Mouse (Mus musculus): ENCODE measurements around the gene Pth2. TPM values are rescaled to one million over a fixed set of nuclear protein-coding genes. Genes with fewer than 3 reads are reported as not detected.

The Pth2 gene
- polyA plus RNA-seq, 1 experiment from 2014 or later, result not detected

GRCm38 (mm10) chr7:45185921-45186320, 5.1 kb downstream of the Pth2 start:
- H3K9me3 ChIP-seq (ENCODE audit: control insufficient read depth, low read length), result no peaks in the 10 kb centered on the region
- no peak overlapping the region for H3K4me2 ChIP-seq (ENCODE audit: low read depth, low read length)
- no peak overlapping the region for H3K9ac ChIP-seq (replicated peaks; ENCODE audit: low read depth, low read length)
- no peaks in the 10 kb centered on the region for H3K4me1 ChIP-seq (ENCODE audit: control insufficient read depth, insufficient read depth, low read length)
- H3K27ac ChIP-seq (ENCODE audit: low read depth, low read length), result no peak overlapping the region
- ATAC-seq (ENCODE audit: low read depth), result no peak
- no peak overlapping the region for H3K4me3 ChIP-seq (ENCODE audit: low read depth, low read length)
- WGBS, result 77% methylated on average over 7 of the region's 7 CpGs
- H3K27me3 ChIP-seq (ENCODE audit: control insufficient read depth, insufficient read depth, low read length), result peaks cover 33% of the 10 kb centered on the region
- H3K36me3 ChIP-seq (ENCODE audit: control insufficient read depth, insufficient read depth, low read length), result no peaks in the 10 kb centered on the region

DNA sequence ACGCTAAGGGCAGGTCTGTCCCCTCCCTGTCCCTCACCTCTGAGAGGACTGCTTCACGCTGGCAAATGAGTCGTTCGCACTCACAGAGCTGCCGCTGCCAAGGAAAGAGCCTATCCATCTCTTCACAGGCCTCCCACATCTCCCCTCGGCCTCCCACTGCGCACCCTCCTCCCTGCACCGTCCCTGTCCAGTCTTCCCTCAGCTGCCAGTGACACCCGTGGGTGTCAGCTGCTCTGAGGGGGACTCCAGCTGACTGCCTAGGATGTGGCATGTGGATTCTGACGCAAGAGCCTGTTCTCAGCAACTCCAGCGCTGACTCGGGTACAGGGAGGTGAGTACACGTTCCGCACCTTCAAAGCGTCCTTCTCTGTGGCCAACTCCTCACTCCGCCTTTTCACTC, 8.8 kb downstream of the Pth2 start:
- no peak overlapping the region for H3K27ac ChIP-seq (ENCODE audit: low read depth, low read length)
- H3K4me1 ChIP-seq (ENCODE audit: control insufficient read depth, insufficient read depth, low read length), result no peaks in the 10 kb centered on the region
- H3K9ac ChIP-seq (replicated peaks; ENCODE audit: low read depth, low read length), result no peak overlapping the region
- 51% methylated on average over 16 of the region's 16 CpGs for WGBS
- ATAC-seq (ENCODE audit: low read depth), result no peak
- no peak overlapping the region for H3K4me3 ChIP-seq (ENCODE audit: low read depth, low read length)
- H3K4me2 ChIP-seq (ENCODE audit: low read depth, low read length), result no peak overlapping the region
- H3K9me3 ChIP-seq (ENCODE audit: control insufficient read depth, low read length), result no peaks in the 10 kb centered on the region
- H3K36me3 ChIP-seq (ENCODE audit: control insufficient read depth, insufficient read depth, low read length), result no peaks in the 10 kb centered on the region
- peaks cover 4% of the 10 kb centered on the region for H3K27me3 ChIP-seq (ENCODE audit: control insufficient read depth, insufficient read depth, low read length)

- no peaks in the 10 kb centered on the region for H3K4me1 ChIP-seq (ENCODE audit: control insufficient read depth, insufficient read depth, low read length)
- 91% methylated on average over 6 of the region's 6 CpGs for WGBS
- no peak overlapping the region for H3K27ac ChIP-seq (ENCODE audit: low read depth, low read length)
- no peak overlapping the region for H3K4me3 ChIP-seq (ENCODE audit: low read depth, low read length)
- no peaks in the 10 kb centered on the region for H3K36me3 ChIP-seq (ENCODE audit: control insufficient read depth, insufficient read depth, low read length)
- no peak for ATAC-seq (ENCODE audit: low read depth)
- no peaks in the 10 kb centered on the region for H3K9me3 ChIP-seq (ENCODE audit: control insufficient read depth, low read length)
- no peak overlapping the region for H3K9ac ChIP-seq (replicated peaks; ENCODE audit: low read depth, low read length)
- no peak overlapping the region for H3K4me2 ChIP-seq (ENCODE audit: low read depth, low read length)
- H3K27me3 ChIP-seq (ENCODE audit: control insufficient read depth, insufficient read depth, low read length), result peaks cover 2% of the 10 kb centered on the region; the same call in 1 of the 2 replicates
Observed at GRCm38 (mm10) chr7:45190186-45190585, 9.4 kb downstream of the Pth2 start.

DNA sequence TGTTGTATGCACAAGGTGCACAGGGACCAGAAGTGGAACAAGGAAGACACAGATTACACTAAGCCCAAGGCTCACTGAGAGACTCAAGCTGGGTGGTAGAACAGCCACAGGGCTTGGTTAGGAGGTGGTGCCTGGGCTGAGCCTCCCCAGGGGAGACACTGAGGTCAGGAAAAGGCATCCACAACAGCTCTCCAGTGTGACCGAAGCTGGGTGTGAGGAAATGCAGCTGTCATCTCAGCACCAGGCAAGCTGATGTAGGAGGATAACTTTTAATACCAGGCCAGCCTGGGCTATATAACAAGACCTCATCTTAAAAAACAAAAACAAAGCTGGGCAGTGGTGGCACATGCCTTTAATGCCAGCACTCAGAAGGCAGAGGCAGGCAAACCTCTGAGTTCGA, 10.4 kb downstream of the Pth2 start:
- Histone ChIP-seq H3K4me2 (ENCODE audit: low read depth, low read length) (no peak overlapping the region), H3K9ac (replicated peaks; ENCODE audit: low read depth, low read length) (no peak overlapping the region), H3K36me3 (ENCODE audit: control insufficient read depth, insufficient read depth, low read length) (no peaks in the 10 kb centered on the region), H3K4me1 (ENCODE audit: control insufficient read depth, insufficient read depth, low read length) (no peaks in the 10 kb centered on the region), H3K4me3 (ENCODE audit: low read depth, low read length) (no peak overlapping the region), H3K9me3 (ENCODE audit: control insufficient read depth, low read length) (no peaks in the 10 kb centered on the region), H3K27ac (ENCODE audit: low read depth, low read length) (no peak overlapping the region), H3K27me3 (ENCODE audit: control insufficient read depth, insufficient read depth, low read length) (peaks cover 2% of the 10 kb centered on the region; the same call in 1 of the 2 replicates)
- no peak for ATAC-seq (ENCODE audit: low read depth)
- WGBS, result 71% methylated on average over 2 of the region's 2 CpGs

- WGBS, result 24% methylated on average over 8 of the region's 8 CpGs
- Histone ChIP-seq H3K4me3 (ENCODE audit: low read depth, low read length) (no peak overlapping the region), H3K36me3 (ENCODE audit: control insufficient read depth, insufficient read depth, low read length) (no peaks in the 10 kb centered on the region), H3K4me2 (ENCODE audit: low read depth, low read length) (no peak overlapping the region), H3K27ac (ENCODE audit: low read depth, low read length) (no peak overlapping the region), H3K9me3 (ENCODE audit: control insufficient read depth, low read length) (no peaks in the 10 kb centered on the region), H3K27me3 (ENCODE audit: control insufficient read depth, insufficient read depth, low read length) (peaks cover 2% of the 10 kb centered on the region; the same call in 1 of the 2 replicates), H3K9ac (replicated peaks; ENCODE audit: low read depth, low read length) (no peak overlapping the region), H3K4me1 (ENCODE audit: control insufficient read depth, insufficient read depth, low read length) (no peaks in the 10 kb centered on the region)
- ATAC-seq (ENCODE audit: low read depth), result no peak
Observed at GRCm38 (mm10) chr7:45191803-45192363, 11.1 kb downstream of the Pth2 start.

DNA sequence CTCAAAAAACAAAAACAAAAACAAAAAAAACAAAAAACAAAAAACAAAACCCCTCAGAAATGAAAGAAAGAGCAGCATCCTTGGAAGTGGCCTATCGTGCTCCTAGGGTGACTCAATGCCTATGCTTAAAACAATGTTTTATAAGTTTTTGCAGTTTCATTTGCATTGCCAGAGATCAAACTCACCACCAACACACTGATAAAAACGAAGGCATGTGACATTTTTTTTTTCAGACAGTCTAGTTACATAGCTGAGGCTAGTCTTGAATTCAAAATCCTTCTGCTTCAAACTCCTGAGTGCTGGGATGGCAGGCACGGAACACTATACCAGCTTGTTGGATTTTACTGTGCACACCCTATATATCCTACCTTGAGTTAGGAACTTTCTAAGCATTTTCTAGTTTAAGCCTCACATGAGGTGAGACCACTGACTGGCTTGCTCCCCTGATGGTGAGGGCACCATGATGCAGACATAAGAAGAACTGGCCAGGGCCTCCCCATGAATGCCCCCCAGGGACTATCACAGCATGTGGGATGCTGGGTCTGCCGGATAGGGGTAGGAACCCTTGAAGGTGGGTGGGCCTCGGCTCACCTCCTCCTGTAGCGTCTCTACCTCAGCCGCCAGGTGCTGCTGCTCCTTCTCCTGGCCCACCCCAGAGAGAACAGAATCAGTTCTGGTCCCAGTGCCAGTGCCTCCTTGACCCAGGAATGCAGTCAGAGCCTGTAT, 12.0 kb downstream of the Pth2 start:
- no peak for ATAC-seq (ENCODE audit: low read depth)
- H3K27me3 ChIP-seq (ENCODE audit: control insufficient read depth, insufficient read depth, low read length), result no peaks in the 10 kb centered on the region; the same call in 1 of the 2 replicates
- WGBS, result 86% methylated on average over 7 of the region's 7 CpGs

DNA sequence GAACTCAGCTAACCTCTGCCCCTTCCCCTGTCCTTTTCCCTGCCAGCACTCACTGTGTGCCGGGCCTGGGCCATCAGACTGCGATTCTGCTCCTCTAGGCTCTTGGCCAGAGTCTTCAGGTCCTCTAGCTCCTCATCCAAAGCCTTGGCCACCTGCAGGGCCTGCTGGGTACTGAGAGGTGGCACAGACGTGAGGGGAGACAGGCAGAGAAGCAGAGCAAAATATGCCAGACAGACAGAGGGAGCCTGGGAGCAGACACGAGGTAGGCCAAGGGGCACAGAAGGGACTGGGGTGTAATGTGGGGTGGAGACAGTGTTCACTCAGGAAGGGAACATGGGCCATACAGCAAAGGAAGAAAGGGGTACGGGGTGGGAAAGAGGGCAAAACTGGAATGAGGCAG, 12.6 kb downstream of the Pth2 start:
- H3K27ac ChIP-seq (ENCODE audit: low read depth, low read length), result no peak overlapping the region
- no peak overlapping the region for H3K4me3 ChIP-seq (ENCODE audit: low read depth, low read length)
- WGBS, result 66% methylated on average over 5 of the region's 5 CpGs
- H3K4me1 ChIP-seq (ENCODE audit: control insufficient read depth, insufficient read depth, low read length), result no peaks in the 10 kb centered on the region
- no peaks in the 10 kb centered on the region; the same call in 1 of the 2 replicates for H3K27me3 ChIP-seq (ENCODE audit: control insufficient read depth, insufficient read depth, low read length)
- no peak overlapping the region for H3K9ac ChIP-seq (replicated peaks; ENCODE audit: low read depth, low read length)
- no peaks in the 10 kb centered on the region for H3K9me3 ChIP-seq (ENCODE audit: control insufficient read depth, low read length)
- ATAC-seq (ENCODE audit: low read depth), result no peak
- H3K36me3 ChIP-seq (ENCODE audit: control insufficient read depth, insufficient read depth, low read length), result no peaks in the 10 kb centered on the region
- no peak overlapping the region for H3K4me2 ChIP-seq (ENCODE audit: low read depth, low read length)

More for the DNA sequence above, 12.0 kb downstream of the Pth2 start:
- Histone ChIP-seq H3K9me3 (ENCODE audit: control insufficient read depth, low read length) (no peaks in the 10 kb centered on the region), H3K4me3 (ENCODE audit: low read depth, low read length) (no peak overlapping the region), H3K27ac (ENCODE audit: low read depth, low read length) (no peak overlapping the region), H3K4me2 (ENCODE audit: low read depth, low read length) (no peak overlapping the region), H3K36me3 (ENCODE audit: control insufficient read depth, insufficient read depth, low read length) (no peaks in the 10 kb centered on the region), H3K9ac (replicated peaks; ENCODE audit: low read depth, low read length) (no peak overlapping the region), H3K4me1 (ENCODE audit: control insufficient read depth, insufficient read depth, low read length) (no peaks in the 10 kb centered on the region)

DNA sequence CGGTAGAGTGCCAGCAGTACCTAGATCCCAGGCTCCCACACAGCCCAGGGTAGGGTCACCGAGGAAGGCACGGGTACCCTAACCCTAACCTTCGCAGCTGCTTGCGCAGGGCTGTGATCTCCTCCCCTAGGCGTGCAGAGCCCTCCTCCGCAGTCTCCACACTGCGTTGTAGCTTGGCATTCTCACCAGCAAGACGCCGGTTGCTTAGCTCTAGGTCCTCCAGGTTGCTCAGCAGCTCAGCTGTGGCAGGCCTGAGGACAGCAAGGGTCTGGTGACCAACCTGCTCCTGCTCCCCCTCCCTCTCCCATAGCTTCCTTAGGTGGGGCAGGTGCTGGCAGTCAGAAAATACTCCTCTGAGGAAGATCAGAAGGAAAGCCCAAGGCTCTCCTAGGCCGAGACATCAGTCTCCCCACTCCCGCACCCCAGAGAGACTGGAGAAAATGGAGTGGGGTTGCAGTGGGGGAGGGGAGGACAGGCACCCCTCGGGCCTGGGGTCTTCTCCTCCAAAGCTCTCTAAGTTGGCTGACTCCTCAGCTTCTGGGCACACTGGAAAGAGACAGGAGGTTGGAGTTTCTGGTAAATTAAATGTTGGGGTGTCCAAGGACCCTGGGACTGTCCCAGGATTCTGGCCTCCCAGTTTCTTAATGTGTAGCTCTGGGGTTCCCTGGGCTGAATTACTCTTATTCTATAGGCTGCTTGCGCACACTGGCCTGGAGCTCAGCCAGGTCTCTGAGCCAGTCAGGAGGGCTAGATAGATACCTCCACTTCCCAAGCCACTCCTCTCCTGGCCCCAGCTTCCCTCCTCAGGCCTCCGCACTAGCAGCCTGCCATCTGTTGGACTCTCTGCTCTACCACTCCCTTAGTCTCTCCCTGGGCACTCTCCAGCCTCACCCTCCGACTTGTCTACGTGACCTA, 13.3 kb downstream of the Pth2 start:
- ATAC-seq (ENCODE audit: low read depth), result no peak
- 76% methylated on average over 17 of the region's 17 CpGs for WGBS
- H3K4me1 ChIP-seq (ENCODE audit: control insufficient read depth, insufficient read depth, low read length), result no peaks in the 10 kb centered on the region
- no peaks in the 10 kb centered on the region; the same call in 1 of the 2 replicates for H3K27me3 ChIP-seq (ENCODE audit: control insufficient read depth, insufficient read depth, low read length)
- 0 out of 2 replicates have a peak overlapping the region, but pooled peaks have one; percentile 2 for H3K9ac ChIP-seq (replicated peaks; ENCODE audit: low read depth, low read length)
- no peak overlapping the region for H3K4me2 ChIP-seq (ENCODE audit: low read depth, low read length)
- H3K36me3 ChIP-seq (ENCODE audit: control insufficient read depth, insufficient read depth, low read length), result no peaks in the 10 kb centered on the region
- no peak overlapping the region for H3K27ac ChIP-seq (ENCODE audit: low read depth, low read length)
- no peak overlapping the region for H3K4me3 ChIP-seq (ENCODE audit: low read depth, low read length)
- H3K9me3 ChIP-seq (ENCODE audit: control insufficient read depth, low read length), result no peaks in the 10 kb centered on the region

Measured in neural tube, embryonic 14.5 days (tissue).